Mouse (Mus musculus) kidney, postnatal 0 days (tissue): ENCODE data around the gene Ano1. TPM values are rescaled to one million over a fixed set of nuclear protein-coding genes. Genes with fewer than 3 reads are reported as not detected.

Experiments
- ATAC-seq: fragments of 200-750 bp; cut with Nextera tagmentation; replicated peaks from 2 replicates; pipeline ENCODE4 v1.8.0; 2017; ENCODE audit warnings: low read depth, moderate number of reproducible peaks, moderate TSS enrichment, moderate library complexity; ENCODE audit not compliant: low FRiP score
- DNase-seq: peaks from one replicate; pipeline ENCODE4 v3.0.0-alpha.2; 2016; ENCODE audit warnings: low spot score
- H3K27ac ChIP-seq: fragments of 300-500 bp; sonication (generic); 2 replicates; pipeline ENCODE4 v1.5.1; 2014; ENCODE audit warnings: mild to moderate bottlenecking
- H3K27me3 ChIP-seq: fragments of 300-500 bp; sonication (generic); 2 replicates; pipeline ENCODE4 v1.6.1; 2014; ENCODE audit warnings: low read length, mixed read lengths; ENCODE audit not compliant: insufficient read depth
- H3K36me3 ChIP-seq: fragments of 300-500 bp; sonication (generic); 2 replicates; pipeline ENCODE4 v1.6.1; 2014; ENCODE audit warnings: low read length, mixed read lengths; ENCODE audit not compliant: insufficient read depth
- H3K4me1 ChIP-seq: fragments of 300-500 bp; sonication (generic); replicated peaks from 2 replicates; pipeline ENCODE4 v1.6.1; 2014; ENCODE audit warnings: antibody characterized with exemption, low read length, mixed read lengths; ENCODE audit not compliant: insufficient read depth
- H3K4me2 ChIP-seq: fragments of 300-500 bp; sonication (generic); 2 replicates; pipeline ENCODE4 v1.6.1; 2014; ENCODE audit warnings: mild to moderate bottlenecking, low read length, moderate library complexity, mixed read lengths
- H3K4me3 ChIP-seq: fragments of 300-500 bp; sonication (generic); replicated peaks from 2 replicates; pipeline ENCODE4 v1.5.1; 2014; ENCODE audit warnings: low read depth, low read length
- H3K9ac ChIP-seq: fragments of 300-500 bp; sonication (generic); 2 replicates; pipeline ENCODE4 v1.6.1; 2014; ENCODE audit warnings: low read depth, low read length
- H3K9me3 ChIP-seq: fragments of 300-500 bp; sonication (generic); replicated peaks from 2 replicates; pipeline ENCODE4 v1.6.1; 2016; ENCODE audit warnings: low read length, inconsistent platforms, mixed read lengths
- CTCF ChIP-seq: IDR thresholded peaks from 2 replicates; pipeline ENCODE4 v1.5.1; 2016; ENCODE audit warnings: antibody characterized with exemption, low read depth, mild to moderate bottlenecking, moderate library complexity
- WGBS: fragments of 180-500 bp; shearing (Covaris S2); extraction: QIAGEN DNeasy Blood & Tissue Kit; methylation state at CpG from one replicate; pipeline ENCODE4 v1.1.7; 2014; 5-methylcytosine and 5-hydroxymethylcytosine counted together
- polyA plus RNA-seq: library from polyadenylated mRNA; unstranded; fragments of >200 nt; fragmentation: Nextera tagmentation; extraction: Ambion mirVana; gene quantifications from 2 replicates; pipeline ENCODE4 v1.2.1, GENCODE M21; 2015

The Ano1 gene
- polyA plus RNA-seq, 1 experiment from 2014 or later, result 34.1 TPM

DNA sequence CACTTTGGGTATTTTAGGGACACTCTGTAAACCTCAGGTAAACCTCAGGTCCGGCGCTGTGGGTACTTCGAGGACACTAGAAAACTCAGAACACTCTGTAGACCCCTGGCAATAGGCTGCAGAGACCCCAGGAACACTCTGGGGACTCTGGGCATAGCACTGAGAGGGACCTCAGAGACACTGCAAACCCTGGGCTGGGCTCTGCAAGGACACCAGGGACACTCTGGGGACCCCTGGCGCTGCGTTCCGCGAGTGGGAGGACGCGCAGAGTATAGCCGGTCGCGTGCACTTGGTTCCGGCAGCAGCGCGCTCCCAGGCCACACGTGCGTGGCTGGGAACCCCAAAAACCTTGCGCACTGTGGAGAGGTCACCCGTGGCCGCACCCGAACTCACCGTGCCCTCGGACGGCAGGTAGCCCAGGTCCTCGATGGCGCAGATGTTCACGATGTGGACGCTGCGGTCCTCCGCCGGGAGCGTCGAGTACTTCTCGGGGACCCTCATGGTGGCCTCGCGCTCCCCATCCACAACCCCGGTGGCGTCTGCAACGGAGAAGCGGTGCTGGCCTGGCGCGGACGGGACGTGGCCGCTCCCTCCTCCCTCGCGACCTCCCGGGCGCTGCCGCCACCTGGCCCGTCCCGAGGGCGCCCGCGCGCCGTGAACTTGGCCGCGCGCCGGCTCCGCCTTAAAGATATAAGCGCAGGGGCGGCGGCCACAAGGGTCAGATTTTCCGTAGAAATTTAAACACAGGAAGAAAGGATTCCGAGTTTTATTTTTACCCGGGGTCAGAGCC lies 73.3 kb downstream of the Ano1 start:
- no peak for TF ChIP-seq CTCF
- DNase-seq, result peak; percentile 34
- Histone ChIP-seq H3K4me3 (peak overlapping the region; percentile 42), H3K4me1 (peaks cover 4% of the 10 kb centered on the region), H3K27ac (no peak overlapping the region), H3K9ac (peak overlapping the region; percentile 63), H3K27me3 (no peaks in the 10 kb centered on the region), H3K4me2 (peak overlapping the region; percentile 81), H3K9me3 (no peaks in the 10 kb centered on the region), H3K36me3 (no peaks in the 10 kb centered on the region)
- 3% methylated on average over 68 of the region's 68 CpGs for WGBS
- ATAC-seq, result 0 out of 2 replicates have a peak, but pooled peaks have one; percentile 8

DNA sequence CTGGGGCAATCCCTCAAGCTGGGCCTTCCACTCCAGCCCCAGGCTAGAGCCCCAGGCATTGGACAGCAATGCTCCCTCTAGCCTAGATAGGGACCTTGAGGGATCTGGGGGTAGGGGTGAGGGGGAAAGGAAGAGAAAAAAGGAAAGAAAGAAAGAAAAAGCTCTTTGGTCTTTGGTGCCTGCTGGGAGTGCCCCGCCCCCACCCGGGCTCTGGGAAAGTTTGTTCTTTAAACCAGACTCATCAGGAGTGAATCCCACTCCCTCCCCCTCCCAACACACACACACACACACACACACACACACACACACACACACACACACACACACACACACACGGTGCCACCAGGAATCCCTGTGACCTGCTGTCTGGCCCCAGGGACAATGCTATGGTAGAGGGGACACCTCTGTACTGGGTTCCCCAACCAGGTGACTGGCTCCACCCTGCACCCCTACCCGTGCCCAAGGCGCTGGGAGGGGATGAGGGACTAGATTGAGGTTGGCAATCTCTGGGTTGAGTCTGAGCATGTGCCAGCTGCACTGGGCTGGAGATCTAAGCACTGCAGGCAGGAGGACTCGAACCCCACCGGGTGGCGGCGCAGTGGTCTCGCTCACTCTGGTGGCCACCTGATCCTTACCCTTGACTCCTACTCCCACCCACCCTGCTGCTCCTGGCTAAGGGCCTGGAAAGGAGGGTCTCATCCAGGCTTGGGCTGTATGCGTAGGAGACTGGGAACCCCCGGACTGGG lies 74.3 kb downstream of the Ano1 start:
- ATAC-seq (no peak), DNase-seq (no peak)
- TF ChIP-seq CTCF, result peak; percentile 20; the same call in 1 of the 2 replicates
- Histone ChIP-seq H3K4me2 (peak overlapping the region; percentile 81), H3K36me3 (no peaks in the 10 kb centered on the region), H3K4me3 (peak overlapping the region; percentile 42), H3K27ac (no peak overlapping the region), H3K9me3 (no peaks in the 10 kb centered on the region), H3K9ac (0 out of 2 replicates have a peak overlapping the region, but pooled peaks have one; percentile 63), H3K27me3 (no peaks in the 10 kb centered on the region), H3K4me1 (peaks cover 4% of the 10 kb centered on the region)
- WGBS, result 45% methylated on average over 11 of the region's 12 CpGs

GRCm38 (mm10) chr7:144675632-144676031 lies 76.1 kb downstream of the Ano1 start:
- no peaks in the 10 kb centered on the region for H3K36me3 ChIP-seq
- H3K4me1 ChIP-seq, result peaks cover 4% of the 10 kb centered on the region
- H3K4me2 ChIP-seq, result no peak overlapping the region
- no peak overlapping the region for H3K9ac ChIP-seq
- DNase-seq (no peak), ATAC-seq (no peak)
- H3K27ac ChIP-seq, result no peak overlapping the region
- no peak for TF ChIP-seq CTCF
- H3K4me3 ChIP-seq, result no peak overlapping the region
- H3K9me3 ChIP-seq, result no peaks in the 10 kb centered on the region
- 91% methylated on average over 8 of the region's 8 CpGs for WGBS
- no peaks in the 10 kb centered on the region for H3K27me3 ChIP-seq

GRCm38 (mm10) chr7:144669895-144670294 lies 81.9 kb downstream of the Ano1 start:
- DNase-seq (no peak), ATAC-seq (no peak)
- H3K9ac ChIP-seq, result no peak overlapping the region
- H3K4me2 ChIP-seq, result no peak overlapping the region
- H3K27ac ChIP-seq, result no peak overlapping the region
- peaks cover 5% of the 10 kb centered on the region; the same call in 1 of the 2 replicates for H3K4me1 ChIP-seq
- no peaks in the 10 kb centered on the region for H3K36me3 ChIP-seq
- H3K4me3 ChIP-seq, result no peak overlapping the region
- TF ChIP-seq CTCF, result peak; percentile 49
- no peaks in the 10 kb centered on the region for H3K9me3 ChIP-seq
- WGBS, result 97% methylated on average over 2 of the region's 2 CpGs
- no peaks in the 10 kb centered on the region for H3K27me3 ChIP-seq

- no peak overlapping the region for H3K9ac ChIP-seq
These were observed 83.0 kb downstream of the Ano1 start for GRCm38 (mm10) chr7:144668603-144669278.

DNA sequence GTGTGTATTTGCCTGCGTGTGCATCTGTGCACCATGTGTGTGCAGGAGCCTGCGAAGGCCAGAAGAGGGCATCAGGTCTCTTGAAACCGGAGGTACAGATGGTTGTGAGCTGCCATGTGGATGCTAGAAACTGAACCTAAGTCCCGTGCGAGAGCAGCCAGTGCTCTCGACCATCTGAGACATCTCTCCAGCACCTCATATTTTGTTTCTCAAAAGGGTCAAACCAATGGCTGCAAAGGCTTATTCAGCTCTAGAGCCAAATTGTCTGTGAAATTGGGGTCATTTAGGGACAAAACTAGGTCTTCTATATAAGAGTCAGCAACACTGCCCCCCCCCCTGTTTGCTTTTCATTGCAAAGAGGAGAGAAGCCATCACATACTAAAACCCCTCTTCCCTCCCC lies 84.7 kb downstream of the Ano1 start:
- Histone ChIP-seq H3K36me3 (no peaks in the 10 kb centered on the region), H3K4me2 (no peak overlapping the region), H3K27me3 (no peaks in the 10 kb centered on the region), H3K27ac (no peak overlapping the region), H3K9me3 (no peaks in the 10 kb centered on the region), H3K4me3 (no peak overlapping the region), H3K9ac (no peak overlapping the region), H3K4me1 (peaks cover 5% of the 10 kb centered on the region; the same call in 1 of the 2 replicates)
- no peak for DNase-seq
- TF ChIP-seq CTCF, result no peak
- WGBS, result 94% methylated on average over 6 of the region's 6 CpGs
- no peak for ATAC-seq

More at GRCm38 (mm10) chr7:144668603-144669278, 83.0 kb downstream of the Ano1 start:
- Histone ChIP-seq H3K27ac (peak overlapping the region; percentile 0; the same call in 1 of the 2 replicates), H3K9me3 (no peaks in the 10 kb centered on the region), H3K27me3 (no peaks in the 10 kb centered on the region), H3K4me3 (no peak overlapping the region), H3K4me2 (no peak overlapping the region), H3K4me1 (peaks cover 5% of the 10 kb centered on the region; the same call in 1 of the 2 replicates), H3K36me3 (no peaks in the 10 kb centered on the region)
- no peak for TF ChIP-seq CTCF
- DNase-seq, result no peak
- peak; percentile 31; the same call in 1 of the 2 replicates for ATAC-seq
- WGBS, result 13% methylated on average over 7 of the region's 7 CpGs
